Mouse (Mus musculus) retina, embryonic 14.5 days (tissue): Measurements from ENCODE around the gene Deup1.
"Not testable (repeated sequence)": the region's sequence is repeated elsewhere in the genome, so short reads cannot be mapped to it uniquely, and the experiment has no call there.

Experiments used
- DNase-seq: peaks from one replicate; pipeline ENCODE4 v3.0.0-alpha.2; 2015; ENCODE audit warnings: low spot score

The Deup1 gene

DNA sequence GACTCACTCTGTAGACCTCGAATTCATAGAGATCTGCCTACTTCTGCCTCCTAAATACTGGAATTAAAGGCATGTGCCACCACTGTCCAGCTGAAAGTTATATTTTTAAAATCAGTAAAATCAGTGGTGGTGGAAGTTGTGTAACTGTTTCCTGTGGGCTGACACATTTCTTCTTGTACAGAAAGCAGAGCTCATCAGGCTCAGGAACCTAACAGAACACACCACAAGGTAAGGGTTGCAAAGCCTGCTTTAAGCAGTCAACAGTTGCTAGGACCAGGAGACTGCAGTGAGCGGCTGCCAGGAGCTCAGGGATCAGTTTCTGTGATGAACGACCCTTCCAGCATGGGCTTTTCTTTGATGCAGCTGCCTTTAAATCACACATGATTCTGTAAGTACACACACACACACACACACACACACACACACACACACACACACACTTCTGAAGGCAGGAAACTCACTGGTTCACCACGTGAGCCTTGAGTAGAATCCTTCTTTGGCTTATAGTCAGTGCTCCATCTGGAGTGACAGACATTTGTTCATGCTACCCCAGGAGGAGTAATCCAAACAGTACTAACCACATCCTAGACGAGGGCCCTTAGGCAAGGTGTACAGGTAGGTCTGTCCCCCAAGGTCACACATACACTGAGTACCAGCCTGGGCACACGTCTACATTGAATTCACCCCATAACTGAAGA is 40.4 kb downstream of the Deup1 start:
- no peak for DNase-seq

DNA sequence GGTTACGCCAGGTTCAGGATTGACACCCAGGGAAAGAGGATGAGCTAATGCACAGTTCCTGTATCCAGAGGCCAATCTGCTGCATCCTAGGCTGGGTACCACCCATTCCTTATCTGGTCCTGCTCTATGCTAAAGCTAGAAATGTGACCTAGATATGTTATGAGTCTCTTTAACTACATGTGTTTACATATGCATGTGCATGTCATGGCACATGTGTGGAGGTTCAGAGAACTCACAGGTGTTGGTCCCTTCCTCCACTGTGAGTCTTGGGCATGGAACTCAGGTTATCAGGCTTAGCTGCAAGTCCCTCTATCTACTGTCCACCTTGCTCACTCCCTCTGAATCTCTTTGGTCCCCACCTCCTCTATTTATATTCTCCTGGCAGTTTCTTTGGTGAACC is 41.8 kb downstream of the Deup1 start:
- no peak for DNase-seq

GRCm38 (mm10) chr9:15584209-15584608 is 43.5 kb downstream of the Deup1 start:
- DNase-seq = no peak

- no peak for DNase-seq
Observed at GRCm38 (mm10) chr9:15582026-15582425, 45.7 kb downstream of the Deup1 start.

GRCm38 (mm10) chr9:15580176-15580575 is 47.6 kb downstream of the Deup1 start:
- no peak for DNase-seq

DNA sequence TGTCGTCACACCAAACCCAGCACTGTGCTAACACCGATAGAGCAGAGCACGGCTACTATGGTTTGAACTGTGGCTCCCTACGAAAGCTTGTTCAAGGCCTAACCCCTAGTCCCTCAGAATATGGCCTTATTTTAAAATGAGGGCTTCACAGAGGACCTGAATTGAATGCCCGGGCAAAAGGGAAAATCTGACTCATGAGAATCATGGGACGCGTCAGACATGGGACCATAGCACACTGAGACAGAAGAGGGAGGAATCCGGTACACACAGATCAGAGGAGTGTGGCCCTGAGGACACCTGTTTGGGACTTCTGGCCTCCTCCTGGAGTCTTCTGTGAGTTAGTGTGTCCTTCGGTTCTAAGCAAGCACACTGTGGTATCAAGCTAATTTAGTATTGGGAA is 48.8 kb downstream of the Deup1 start:
- DNase-seq = no peak

DNA sequence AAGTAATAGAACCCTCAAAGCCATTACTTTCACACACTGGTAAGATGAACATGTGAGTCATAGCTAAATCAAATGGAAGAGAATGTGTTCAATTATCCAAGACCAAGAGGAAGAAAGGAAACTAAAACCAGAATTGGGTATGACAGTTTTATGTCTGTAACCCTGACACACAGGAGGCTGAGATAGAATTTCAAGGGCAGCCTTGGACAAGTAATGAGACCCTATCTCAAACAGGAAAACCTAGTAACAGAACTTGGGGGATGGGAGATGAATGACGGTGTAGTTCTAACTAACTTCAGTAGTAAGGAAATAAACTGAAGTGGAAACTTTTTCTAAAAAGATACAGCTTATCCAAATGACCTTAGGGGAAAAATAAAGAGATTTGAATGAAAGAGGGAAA is 49.3 kb downstream of the Deup1 start:
- DNase-seq = no peak

DNA sequence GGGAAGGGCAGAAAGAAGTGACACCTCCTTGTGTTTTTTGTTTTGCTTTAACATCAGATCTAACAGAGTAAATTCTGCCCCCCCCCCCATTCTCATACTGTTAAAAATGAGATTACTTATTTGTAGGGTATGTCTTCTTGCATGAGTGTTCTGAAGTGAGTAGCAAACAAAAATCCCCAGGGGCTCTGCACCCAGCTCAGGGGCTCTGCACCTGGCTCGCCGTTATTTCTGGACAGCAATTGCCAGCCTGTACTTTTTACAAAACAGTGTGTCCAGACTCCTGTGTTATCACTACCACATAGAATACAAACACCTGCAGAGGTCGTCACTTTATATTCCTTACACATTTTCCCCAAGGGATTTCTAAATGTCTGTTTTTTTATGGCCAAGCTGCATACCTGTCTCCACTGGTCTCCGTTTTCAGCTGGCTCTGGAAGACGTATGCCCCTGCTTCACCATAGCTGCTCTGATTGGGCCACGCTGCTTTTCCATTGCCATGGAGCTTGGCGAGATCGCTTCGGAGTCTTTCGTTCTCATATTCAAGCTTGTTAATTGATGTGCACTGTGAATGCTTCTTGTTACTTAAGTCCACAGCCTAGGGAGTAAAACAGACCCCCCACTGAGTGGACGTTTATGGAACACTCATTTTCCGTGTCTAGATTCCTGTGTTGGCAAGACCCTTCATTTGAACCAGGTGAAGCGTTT is 52.8 kb downstream of the Deup1 start:
- DNase-seq = no peak

DNA sequence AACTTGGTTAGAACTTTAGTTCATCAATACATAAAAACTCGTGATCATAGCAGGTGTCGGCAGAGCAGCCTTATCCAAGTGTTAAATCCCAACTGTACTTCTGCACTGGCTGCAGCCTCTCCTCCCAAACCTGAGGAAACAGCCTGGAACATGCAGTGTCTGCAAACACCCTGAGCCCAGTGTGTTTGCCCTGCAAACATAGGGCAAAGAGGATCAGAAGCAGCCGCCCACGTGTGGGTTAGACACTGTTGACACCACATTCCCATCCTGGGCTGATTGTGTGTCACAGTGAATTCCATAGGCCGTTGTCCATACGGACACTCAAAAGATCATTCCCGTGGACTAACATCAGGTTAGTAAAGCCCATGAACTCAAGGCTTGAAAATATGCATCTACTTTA is 65.4 kb downstream of the Deup1 start:
- DNase-seq = no peak

GRCm38 (mm10) chr9:15560451-15560850 is 67.3 kb downstream of the Deup1 start:
- DNase-seq = no peak

DNA sequence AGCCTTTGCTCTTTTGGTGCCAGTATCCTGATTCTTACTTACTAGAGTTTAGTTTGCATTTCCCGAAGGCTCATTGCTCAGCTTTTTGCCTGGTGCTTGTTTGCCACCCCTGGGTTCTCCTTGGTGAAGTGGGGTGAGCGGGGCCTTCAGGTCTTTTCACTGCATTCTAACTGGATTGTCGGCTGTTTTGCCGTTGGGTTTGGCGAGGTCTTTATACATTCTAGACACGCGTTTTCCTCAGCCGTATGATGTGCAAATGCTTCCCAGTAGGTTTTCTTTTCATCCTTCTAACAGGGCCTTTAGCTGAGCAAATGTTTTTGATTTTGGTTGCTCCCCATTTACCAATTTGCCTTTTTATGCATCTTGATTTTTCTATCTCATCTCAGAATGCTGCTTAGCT is 74.4 kb downstream of the Deup1 start:
- DNase-seq = no peak

- no peak for DNase-seq
Observed at GRCm38 (mm10) chr9:15551933-15552851, 75.5 kb downstream of the Deup1 start.

DNA sequence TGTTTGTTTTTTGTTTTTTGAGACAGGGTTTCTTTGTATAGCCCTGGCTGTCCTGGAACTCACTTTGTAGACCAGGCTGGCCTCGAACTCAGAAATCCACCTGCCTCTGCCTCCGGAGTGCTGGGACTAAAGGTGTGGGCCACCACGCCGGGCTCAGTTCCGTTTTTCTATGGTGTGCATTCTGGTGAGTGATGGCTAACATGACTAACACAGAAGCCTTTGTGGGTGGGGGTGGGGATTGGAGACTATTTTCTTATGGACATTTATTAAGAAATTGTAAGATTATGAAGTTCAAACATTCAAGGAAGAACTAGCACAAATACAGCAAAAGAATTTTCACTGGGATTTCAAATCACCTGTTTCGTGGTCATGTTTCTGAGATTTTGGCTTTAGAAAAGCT is 76.7 kb downstream of the Deup1 start:
- DNase-seq = not testable (repeated sequence)

DNA sequence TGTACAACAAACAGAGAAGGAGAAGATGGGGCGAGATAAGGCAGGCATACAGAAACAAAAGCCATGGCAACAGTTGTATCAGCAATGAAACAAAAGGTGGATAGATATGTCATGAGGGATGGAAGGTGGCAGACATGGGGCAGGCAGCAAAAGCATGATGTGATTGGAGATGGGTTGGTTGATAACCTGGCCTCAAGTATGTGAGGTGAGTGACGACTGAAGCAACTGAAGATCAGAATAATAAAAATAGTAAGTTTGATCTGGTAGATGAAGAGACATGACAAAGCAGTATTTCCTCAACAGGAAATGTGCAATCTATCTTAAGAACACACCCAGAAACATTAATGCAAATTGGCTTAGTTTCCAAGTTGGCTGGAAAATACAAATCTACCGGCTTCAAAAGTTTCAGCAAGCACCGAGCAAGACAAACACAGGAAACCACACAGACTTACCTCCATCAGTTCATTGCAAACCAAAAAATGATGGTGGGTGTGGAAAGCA is 77.2 kb downstream of the Deup1 start:
- DNase-seq = no peak

GRCm38 (mm10) chr9:15541735-15542354 is 85.9 kb downstream of the Deup1 start:
- no peak for DNase-seq

DNA sequence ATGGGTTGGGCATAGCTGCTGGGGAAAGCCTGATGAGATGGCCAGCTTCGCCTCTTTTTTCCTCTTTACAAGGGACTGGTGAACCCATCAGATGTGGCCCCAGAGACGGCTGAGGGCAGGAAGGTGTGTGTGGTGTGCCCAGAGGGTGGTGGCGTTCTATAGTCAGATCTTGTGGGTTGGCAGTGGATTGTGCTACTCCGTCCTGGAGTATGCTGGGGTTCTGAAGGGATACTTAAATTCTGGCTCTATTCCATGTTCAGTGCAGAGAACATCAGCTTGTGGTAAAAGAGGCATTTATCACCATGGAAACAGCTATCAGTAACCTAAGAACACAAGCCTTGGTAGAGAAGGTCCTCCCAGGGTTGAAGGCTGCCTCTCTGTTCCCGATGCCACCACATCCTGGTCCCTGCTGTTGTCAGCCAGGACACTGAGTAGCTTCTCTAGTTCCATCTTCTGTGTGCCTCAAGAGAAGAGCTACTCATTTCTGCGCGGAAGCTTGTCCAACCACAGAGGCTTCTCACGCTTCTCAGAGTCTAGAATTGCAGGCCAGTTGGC is 88.7 kb downstream of the Deup1 start:
- DNase-seq = no peak

DNA sequence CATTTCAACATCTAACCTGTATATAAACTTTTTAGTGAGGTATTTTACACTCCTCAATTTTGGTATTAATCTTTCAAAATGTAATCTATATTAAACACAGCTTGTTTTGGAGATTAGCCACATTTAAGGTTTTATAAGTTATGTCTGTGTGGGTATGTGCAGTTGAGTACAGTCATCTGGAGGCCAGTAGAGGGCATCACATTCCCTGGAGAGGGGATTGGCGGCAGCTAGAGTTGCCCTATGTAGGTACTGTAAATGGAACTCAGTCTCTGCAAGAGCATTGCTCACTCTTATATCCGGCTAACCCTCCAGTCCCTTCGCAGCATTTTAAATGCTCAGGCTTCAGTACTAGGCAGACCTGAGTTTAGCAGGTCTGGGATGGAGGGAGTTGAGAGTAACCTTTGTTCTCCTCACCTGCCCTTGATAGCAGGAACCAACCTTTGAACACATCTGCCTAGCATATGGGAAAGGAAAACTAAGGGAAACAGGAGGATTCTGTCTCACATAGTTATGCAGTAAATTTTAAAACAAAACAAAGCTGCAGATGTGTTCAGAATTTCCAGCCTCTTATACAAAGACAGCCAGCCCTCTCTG is 90.2 kb downstream of the Deup1 start:
- DNase-seq = no peak

- no peak for DNase-seq
Observed at GRCm38 (mm10) chr9:15536861-15537426, 90.8 kb downstream of the Deup1 start.

- DNase-seq = peak; percentile 48
Observed at GRCm38 (mm10) chr9:15535418-15535817, 92.3 kb downstream of the Deup1 start.

- DNase-seq = no peak
Observed at GRCm38 (mm10) chr9:15534110-15534509, 93.6 kb downstream of the Deup1 start.
